Mouse (Mus musculus): ENCODE measurements around the gene Tmf1. TPM values are rescaled to one million over a fixed set of nuclear protein-coding genes. Genes with fewer than 3 reads are reported as not detected.

The Tmf1 gene
- total RNA-seq, 2 experiments from 2014 or later: 48.4 to 52.3 TPM

GRCm38 (mm10) chr6:97210962-97211601 is 32.2 kb upstream of the Tmf1 start:
- Histone ChIP-seq H3K4me3 (peak overlapping the region; percentile 98), H3K27ac (peak overlapping the region; percentile 88)
- DNase-seq (ENCODE audit: low spot score in 2 of 2): no peak
- TF ChIP-seq CTCF (conservative IDR thresholded peaks at IDR 0.05): peak; percentile 27; the same call in 1 of the 2 replicates

GRCm38 (mm10) chr6:97210191-97210961 is 31.5 kb upstream of the Tmf1 start, which contains the start of gene Arl6ip5:
Gene Arl6ip5, plus strand, starts transcription at chr6:97210689.
- peak; percentile 87 to 91 for DNase-seq (ENCODE audit: low spot score in 2 of 2)
- peak within 1 kb of the TSS; percentile 98 for H3K4me3 ChIP-seq
- TF ChIP-seq CTCF (conservative IDR thresholded peaks at IDR 0.05): no peak
- peak within 1 kb of the TSS; percentile 88 for H3K27ac ChIP-seq

- H3K27ac ChIP-seq: no peak overlapping the region
- H3K4me3 ChIP-seq: no peak overlapping the region
- TF ChIP-seq CTCF (conservative IDR thresholded peaks at IDR 0.05): no peak
- DNase-seq (ENCODE audit: low spot score in 2 of 2): no peak
Measured at GRCm38 (mm10) chr6:97209751-97210150, 30.8 kb upstream of the Tmf1 start.

GRCm38 (mm10) chr6:97209201-97209600 is 30.3 kb upstream of the Tmf1 start:
- no peak for DNase-seq (ENCODE audit: low spot score in 2 of 2)
- Histone ChIP-seq H3K27ac (no peak overlapping the region), H3K4me3 (no peak overlapping the region)
- no peak for TF ChIP-seq CTCF (conservative IDR thresholded peaks at IDR 0.05)

DNA sequence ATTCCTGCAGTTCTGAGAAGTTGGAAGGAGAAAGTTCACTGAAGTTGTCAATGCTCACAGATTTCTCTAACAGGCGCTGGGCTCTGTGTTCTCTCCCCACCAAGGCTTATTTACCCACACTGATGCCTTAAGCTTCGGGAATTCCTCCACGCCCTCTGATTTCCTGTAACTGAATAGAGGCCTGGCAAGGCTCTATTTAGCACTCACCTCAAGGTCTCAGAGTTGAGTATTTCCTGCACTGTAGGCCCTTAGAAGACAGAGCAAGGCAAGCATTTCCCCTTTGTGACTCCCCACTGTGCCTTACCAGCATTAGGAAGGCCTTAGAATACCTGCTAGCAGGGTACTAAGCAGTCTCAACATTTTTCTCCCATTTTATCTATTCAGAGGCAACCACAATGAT is 29.5 kb upstream of the Tmf1 start:
- TF ChIP-seq CTCF (conservative IDR thresholded peaks at IDR 0.05): no peak
- Histone ChIP-seq H3K27ac (peak overlapping the region; percentile 55; the same call in 1 of the 2 replicates), H3K4me3 (no peak overlapping the region)
- DNase-seq (ENCODE audit: low spot score in 2 of 2): no peak

- no peak overlapping the region for H3K27ac ChIP-seq
- DNase-seq (ENCODE audit: low spot score in 2 of 2): no peak
- TF ChIP-seq CTCF (conservative IDR thresholded peaks at IDR 0.05): no peak
- H3K4me3 ChIP-seq: no peak overlapping the region
Measured at GRCm38 (mm10) chr6:97207085-97207484, 28.2 kb upstream of the Tmf1 start.

GRCm38 (mm10) chr6:97205439-97205885 is 26.5 kb upstream of the Tmf1 start, which contains the start of gene Uba3:
Gene Uba3, minus strand, starts transcription at chr6:97205647.
- TF ChIP-seq CTCF (conservative IDR thresholded peaks at IDR 0.05): no peak
- DNase-seq (ENCODE audit: low spot score in 2 of 2): peak; percentile 98 to 99
- Histone ChIP-seq H3K27ac (peak within 1 kb of the TSS; percentile 90), H3K4me3 (peak within 1 kb of the TSS; percentile 79)

DNA sequence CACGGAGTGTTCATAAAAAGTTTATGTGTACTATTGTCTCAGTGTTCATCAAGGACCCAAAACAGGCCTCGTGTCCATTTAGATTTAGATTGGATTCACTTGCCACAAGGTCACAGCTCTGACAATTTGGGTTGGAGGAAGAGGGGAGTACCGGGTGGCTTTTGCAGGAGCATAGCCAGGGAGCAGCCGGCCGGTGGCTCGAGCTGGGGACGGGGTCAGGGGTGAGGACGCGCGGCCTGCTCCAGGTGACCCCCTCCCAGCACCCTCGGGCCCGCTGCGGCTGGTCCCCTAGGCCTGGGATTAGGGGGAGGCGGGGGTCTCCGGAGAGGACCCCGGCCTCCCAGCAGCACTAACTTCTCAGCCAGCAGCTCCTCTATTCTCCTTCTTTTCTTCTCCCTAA is 26.0 kb upstream of the Tmf1 start:
- peak overlapping the region; percentile 90 for H3K27ac ChIP-seq
- no peak for DNase-seq (ENCODE audit: low spot score in 2 of 2)
- TF ChIP-seq CTCF (conservative IDR thresholded peaks at IDR 0.05): no peak
- peak overlapping the region; percentile 79 for H3K4me3 ChIP-seq

DNA sequence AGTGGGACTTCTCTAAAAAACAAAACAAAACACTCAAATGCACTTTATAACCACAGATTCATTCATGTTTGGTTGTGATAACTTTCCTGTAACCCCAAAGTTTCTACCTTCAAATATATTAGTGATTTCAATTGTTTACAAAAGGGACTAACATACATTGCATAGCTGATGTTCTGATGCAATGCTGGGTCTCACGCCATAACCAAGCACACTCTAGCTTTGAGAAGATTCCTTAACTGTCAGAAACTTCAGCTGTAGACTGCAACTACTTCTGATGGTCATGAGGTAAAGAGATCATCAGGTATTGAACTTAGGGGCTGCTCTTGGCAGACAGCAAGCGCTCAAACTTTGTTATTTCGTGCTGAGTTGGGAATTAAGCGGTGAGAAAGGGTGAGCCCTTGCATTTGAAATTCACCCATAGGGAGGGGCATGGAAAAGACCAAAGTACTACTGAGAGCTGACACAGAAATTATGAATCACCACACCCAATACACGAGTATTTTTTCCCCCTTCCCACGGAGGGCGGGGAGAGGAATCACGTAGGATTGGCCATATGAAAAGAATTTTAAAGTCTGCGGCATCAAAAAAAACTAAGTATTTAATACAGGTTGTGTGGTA is 25.4 kb upstream of the Tmf1 start:
- Histone ChIP-seq H3K4me3 (peak overlapping the region; percentile 79), H3K27ac (peak overlapping the region; percentile 90; the same call in 1 of the 2 replicates)
- no peak for DNase-seq (ENCODE audit: low spot score in 2 of 2)
- TF ChIP-seq CTCF (conservative IDR thresholded peaks at IDR 0.05): no peak

DNA sequence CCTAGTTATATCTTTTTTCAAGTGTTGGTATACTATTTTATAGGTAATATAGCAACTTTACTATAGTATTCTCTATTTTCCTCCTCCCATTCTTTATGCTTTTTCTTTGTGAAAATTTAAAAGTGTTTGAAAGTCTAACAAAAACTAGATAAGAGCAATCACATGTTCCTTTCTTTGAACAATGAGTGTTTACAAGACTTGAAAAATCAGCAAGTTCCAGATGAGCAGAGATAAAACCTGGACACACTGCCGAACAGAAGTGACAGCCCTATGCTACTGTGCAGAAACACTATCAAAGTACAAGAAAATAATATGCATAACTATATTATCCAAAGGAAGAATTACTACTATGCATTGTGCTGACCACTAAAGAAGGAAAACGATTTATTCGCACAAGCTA is 23.6 kb upstream of the Tmf1 start:
- DNase-seq (ENCODE audit: low spot score in 2 of 2): no peak
- H3K27ac ChIP-seq: no peak overlapping the region
- no peak for TF ChIP-seq CTCF (conservative IDR thresholded peaks at IDR 0.05)
- no peak overlapping the region for H3K4me3 ChIP-seq

GRCm38 (mm10) chr6:97200437-97200836 is 21.5 kb upstream of the Tmf1 start:
- no peak for DNase-seq (ENCODE audit: low spot score in 2 of 2)
- TF ChIP-seq CTCF (conservative IDR thresholded peaks at IDR 0.05): peak; percentile 58
- Histone ChIP-seq H3K27ac (no peak overlapping the region), H3K4me3 (no peak overlapping the region)

DNA sequence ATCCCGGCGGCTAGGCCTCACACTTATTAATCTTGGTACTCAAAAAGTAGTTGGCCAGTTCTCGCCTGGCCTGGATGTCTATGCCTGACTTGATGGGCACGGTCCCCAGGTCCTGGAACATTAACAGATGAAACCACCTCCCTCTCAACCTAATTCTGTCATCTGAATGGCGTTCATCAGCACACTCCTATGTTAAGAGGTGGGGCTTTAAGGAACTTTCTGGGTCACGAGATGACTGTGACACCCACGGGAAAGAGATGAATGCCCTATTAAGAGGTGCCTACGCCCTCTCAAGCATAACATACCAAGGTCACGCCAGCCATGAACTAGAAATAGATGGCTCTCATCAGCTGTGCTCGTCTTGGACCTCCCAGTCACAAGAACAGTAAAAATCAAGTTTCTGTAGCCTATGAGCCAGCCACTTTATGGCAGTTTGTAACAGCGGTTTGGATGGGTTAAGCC is 476 bp upstream of the Tmf1 start:
- TF ChIP-seq CTCF (conservative IDR thresholded peaks at IDR 0.05): no peak
- no peak for DNase-seq (ENCODE audit: low spot score in 2 of 2)
- H3K4me3 ChIP-seq: peak overlapping the region; percentile 82
- H3K27ac ChIP-seq: peak overlapping the region; percentile 95

DNA sequence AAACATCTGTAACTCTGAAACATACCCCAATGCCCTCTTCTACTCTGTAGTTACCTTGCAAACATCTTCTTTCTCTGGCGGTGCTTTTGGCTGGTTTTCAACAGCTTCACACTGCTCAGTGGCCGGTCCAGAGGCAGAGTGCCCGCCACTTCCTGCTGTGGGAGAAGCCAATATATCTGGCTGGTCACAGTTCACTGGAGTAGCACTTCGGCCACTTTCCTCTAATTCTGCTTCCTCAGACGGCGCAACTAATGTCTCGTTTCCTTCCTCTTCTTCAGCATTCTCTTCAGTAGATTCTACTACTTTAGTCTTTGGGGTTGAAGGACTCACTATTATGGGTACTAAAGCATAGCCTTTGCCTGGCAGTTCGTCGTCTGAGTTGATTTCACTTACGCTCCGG is 3.2 kb downstream of the Tmf1 start:
- no peak for TF ChIP-seq CTCF (conservative IDR thresholded peaks at IDR 0.05)
- DNase-seq (ENCODE audit: low spot score in 2 of 2): no peak
- no peak overlapping the region for H3K4me3 ChIP-seq
- H3K27ac ChIP-seq: no peak overlapping the region
